In the genomic region with DNA sequence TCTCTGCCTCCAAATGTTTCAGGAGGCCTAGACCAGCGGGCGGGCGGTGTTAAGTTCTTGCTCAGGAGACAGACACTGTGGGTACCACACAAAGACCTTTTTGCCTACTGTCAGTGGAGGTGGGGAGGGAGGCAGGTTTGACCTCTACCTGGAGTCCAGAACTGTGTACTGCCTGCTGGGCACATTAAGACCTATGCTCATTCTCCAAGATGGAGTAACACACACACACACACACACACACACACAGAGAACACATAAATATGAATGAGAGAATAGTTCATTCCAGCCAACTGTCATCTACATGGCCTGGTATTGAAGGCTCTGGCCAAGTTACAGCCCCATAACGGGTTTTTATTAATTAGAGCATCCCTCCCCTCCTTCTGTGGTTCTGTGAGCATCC, we compare ENCODE assay signal across 9 mouse cellular contexts. TPM values are rescaled to one million over a fixed set of nuclear protein-coding genes. Genes with fewer than 3 reads are reported as not detected.
A peak's percentile ranks its signal among the peaks of the same experiment; 100 is the strongest.
DNase-seq lines count a peak whose midpoint lies in the region; ATAC-seq lines count a peak whose summit lies in the region.
"Had no signal": no experiment of that assay in that cellular context is flagged by ENCODE, and none has a peak within 500 bp of the region (broad histone marks: within the 10 kb centered on the region; RNA-seq: fewer than 3 reads in every experiment).

No protein-coding gene starts in this region.

- ATAC-seq in kidney, embryonic 16.5 days (ENCODE audit: low FRiP score, low TSS enrichment), result no peak
- no peak for ATAC-seq in embryonic facial prominence, embryonic 15.5 days (ENCODE audit: insufficient number of reproducible peaks, low FRiP score, low TSS enrichment, low read depth)
- peak; percentile 46; the same call in 1 of the 2 replicates for ATAC-seq in hindbrain, embryonic 16.5 days
- peak; percentile 51 for ATAC-seq in midbrain, embryonic 16.5 days

- no peak overlapping the region for H3K9ac ChIP-seq in kidney, embryonic 16.5 days (replicated peaks; ENCODE audit: low read length)
- no peak overlapping the region for H3K9ac ChIP-seq in embryonic facial prominence, embryonic 15.5 days
- peak overlapping the region; percentile 51; the same call in 1 of the 2 replicates for H3K9ac ChIP-seq in hindbrain, embryonic 16.5 days (ENCODE audit: low read depth, low read length)
- peak overlapping the region; percentile 16 for H3K9ac ChIP-seq in midbrain, embryonic 16.5 days (ENCODE audit: low read depth, low read length)

- H3K4me2 ChIP-seq in kidney, embryonic 16.5 days (replicated peaks; ENCODE audit: low read depth, low read length), result peak overlapping the region; percentile 49
- H3K4me2 ChIP-seq in embryonic facial prominence, embryonic 15.5 days (replicated peaks), result peak overlapping the region; percentile 52
- peak overlapping the region; percentile 68 for H3K4me2 ChIP-seq in hindbrain, embryonic 16.5 days (ENCODE audit: low read length)
- peak overlapping the region; percentile 66 for H3K4me2 ChIP-seq in midbrain, embryonic 16.5 days (ENCODE audit: low read length)

- 71% methylated on average over 4 of the region's 4 CpGs for WGBS in kidney, embryonic 16.5 days
- WGBS in embryonic facial prominence, embryonic 15.5 days, result 52% methylated on average over 4 of the region's 4 CpGs
- 52% methylated on average over 4 of the region's 4 CpGs for WGBS in hindbrain, embryonic 16.5 days
- WGBS in midbrain, embryonic 16.5 days, result 54% methylated on average over 4 of the region's 4 CpGs

- no peaks in the 10 kb centered on the region for H3K27me3 ChIP-seq in kidney, embryonic 16.5 days (ENCODE audit: insufficient read depth, low read length)
- no peaks in the 10 kb centered on the region for H3K27me3 ChIP-seq in embryonic facial prominence, embryonic 15.5 days
- no peaks in the 10 kb centered on the region for H3K27me3 ChIP-seq in hindbrain, embryonic 16.5 days (replicated peaks; ENCODE audit: control insufficient read depth, insufficient read depth, low read length)
- no peaks in the 10 kb centered on the region for H3K27me3 ChIP-seq in midbrain, embryonic 16.5 days (ENCODE audit: control insufficient read depth, insufficient read depth, low read depth, low read length)

- no peaks in the 10 kb centered on the region for H3K36me3 ChIP-seq in kidney, embryonic 16.5 days (ENCODE audit: insufficient read depth, low read length)
- H3K36me3 ChIP-seq in embryonic facial prominence, embryonic 15.5 days, result no peaks in the 10 kb centered on the region
- H3K36me3 ChIP-seq in hindbrain, embryonic 16.5 days (ENCODE audit: control insufficient read depth, insufficient read depth, low read length), result no peaks in the 10 kb centered on the region
- H3K36me3 ChIP-seq in midbrain, embryonic 16.5 days (ENCODE audit: control insufficient read depth, insufficient read depth, low read length), result no peaks in the 10 kb centered on the region

- peak overlapping the region; percentile 55 for H3K27ac ChIP-seq in kidney, embryonic 16.5 days (ENCODE audit: low read length)
- peak overlapping the region; percentile 71 for H3K27ac ChIP-seq in embryonic facial prominence, embryonic 15.5 days (replicated peaks)
- H3K27ac ChIP-seq in hindbrain, embryonic 16.5 days (ENCODE audit: low read depth, low read length), result peak overlapping the region; percentile 83
- H3K27ac ChIP-seq in midbrain, embryonic 16.5 days (ENCODE audit: low read length), result peak overlapping the region; percentile 80

- no peaks in the 10 kb centered on the region for H3K9me3 ChIP-seq in kidney, embryonic 16.5 days (ENCODE audit: low read length)
- no peaks in the 10 kb centered on the region for H3K9me3 ChIP-seq in embryonic facial prominence, embryonic 15.5 days (replicated peaks)
- no peaks in the 10 kb centered on the region for H3K9me3 ChIP-seq in hindbrain, embryonic 16.5 days (ENCODE audit: control insufficient read depth, low read length)
- no peaks in the 10 kb centered on the region for H3K9me3 ChIP-seq in midbrain, embryonic 16.5 days (replicated peaks; ENCODE audit: control insufficient read depth, low read length, poor library complexity, severe bottlenecking)

- H3K4me3 ChIP-seq in kidney, embryonic 16.5 days (ENCODE audit: low read length), result peak overlapping the region; percentile 18; the same call in 1 of the 2 replicates
- H3K4me3 ChIP-seq in embryonic facial prominence, embryonic 15.5 days (replicated peaks), result peak overlapping the region; percentile 29
- peak overlapping the region; percentile 35 for H3K4me3 ChIP-seq in hindbrain, embryonic 16.5 days (ENCODE audit: low read length)
- peak overlapping the region; percentile 35 for H3K4me3 ChIP-seq in midbrain, embryonic 16.5 days (ENCODE audit: low read depth, low read length)

- no peak for DNase-seq in kidney, postnatal 4 days
- no peak for DNase-seq in adipocyte (ENCODE audit: low spot score)
- no peak for DNase-seq in adrenal gland, postnatal 14 days
- DNase-seq in urinary bladder, postnatal 4 days (ENCODE audit: low spot score in 2 of 2), result no peak

- H3K4me1 ChIP-seq in kidney, embryonic 16.5 days (ENCODE audit: insufficient read depth, low read length), result peaks cover 55% of the 10 kb centered on the region
- H3K4me1 ChIP-seq in embryonic facial prominence, embryonic 15.5 days, result peaks cover 56% of the 10 kb centered on the region
- peaks cover 50% of the 10 kb centered on the region for H3K4me1 ChIP-seq in hindbrain, embryonic 16.5 days (ENCODE audit: control insufficient read depth, insufficient read depth, low read depth, low read length)
- H3K4me1 ChIP-seq in midbrain, embryonic 16.5 days (ENCODE audit: control insufficient read depth, insufficient read depth, low read length), result peaks cover 42% of the 10 kb centered on the region

RNA-seq across cellular contexts. Expression of gene Abcg1, which starts 15.4 kb away (rescaled TPM):
- 8.5 and 9.2 TPM in 2 replicates for polyA plus RNA-seq in kidney, embryonic 16.5 days (2015; fragmentation: Nextera tagmentation; extraction: Ambion mirVana)
- polyA plus RNA-seq in embryonic facial prominence, embryonic 15.5 days (2015; fragmentation: Nextera tagmentation; extraction: Ambion mirVana), result 14.4 and 15.8 TPM in 2 replicates
- 20.2 and 20.9 TPM in 2 replicates for polyA plus RNA-seq in hindbrain, embryonic 16.5 days (2015; fragmentation: Nextera tagmentation; extraction: Ambion mirVana)
- 23.7 and 24.3 TPM in 2 replicates for polyA plus RNA-seq in midbrain, embryonic 16.5 days (2015; fragmentation: Nextera tagmentation; extraction: Ambion mirVana)
- total RNA-seq in adrenal gland, postnatal 14 days (2021), result 11.7 and 21.9 TPM in 2 replicates

RNA-seq across cellular contexts. Expression of gene Tff3, which starts 56.6 kb away (rescaled TPM):
- polyA plus RNA-seq in kidney, embryonic 16.5 days (2015; fragmentation: Nextera tagmentation; extraction: Ambion mirVana), result 0.36 and 0.41 TPM in 2 replicates
- not detected in 2 replicates for polyA plus RNA-seq in embryonic facial prominence, embryonic 15.5 days (2015; fragmentation: Nextera tagmentation; extraction: Ambion mirVana)
- polyA plus RNA-seq in hindbrain, embryonic 16.5 days (2015; fragmentation: Nextera tagmentation; extraction: Ambion mirVana), result 0.94 and 1.1 TPM in 2 replicates
- polyA plus RNA-seq in midbrain, embryonic 16.5 days (2015; fragmentation: Nextera tagmentation; extraction: Ambion mirVana), result 0.70 and 1.3 TPM in 2 replicates
- total RNA-seq in adrenal gland, postnatal 14 days (2021), result 0.78 TPM in 1 of 2 replicates, not detected in the other
- total RNA-seq: left cerebral cortex, adult 18-20 months had no signal

Comparison
In these comparisons a context has a peak if more than half of its experiments do, and no peak if none do; other contexts are left out.
1. ATAC-seq: peak in hindbrain, embryonic 16.5 days (single experiment) and midbrain, embryonic 16.5 days (single experiment); none in kidney, embryonic 16.5 days (single experiment) and embryonic facial prominence, embryonic 15.5 days (single experiment).
2. H3K9ac ChIP-seq: peak in hindbrain, embryonic 16.5 days (single experiment) and midbrain, embryonic 16.5 days (single experiment); none in kidney, embryonic 16.5 days (single experiment) and embryonic facial prominence, embryonic 15.5 days (single experiment).
3. Peak in every context shown above with its lines, with median percentiles within 50 percentile points of each other: H3K27ac ChIP-seq, H3K4me2 ChIP-seq and H3K4me3 ChIP-seq.